Comparison of ENCODE assay signal across 7 mouse cellular contexts in the genomic region with DNA sequence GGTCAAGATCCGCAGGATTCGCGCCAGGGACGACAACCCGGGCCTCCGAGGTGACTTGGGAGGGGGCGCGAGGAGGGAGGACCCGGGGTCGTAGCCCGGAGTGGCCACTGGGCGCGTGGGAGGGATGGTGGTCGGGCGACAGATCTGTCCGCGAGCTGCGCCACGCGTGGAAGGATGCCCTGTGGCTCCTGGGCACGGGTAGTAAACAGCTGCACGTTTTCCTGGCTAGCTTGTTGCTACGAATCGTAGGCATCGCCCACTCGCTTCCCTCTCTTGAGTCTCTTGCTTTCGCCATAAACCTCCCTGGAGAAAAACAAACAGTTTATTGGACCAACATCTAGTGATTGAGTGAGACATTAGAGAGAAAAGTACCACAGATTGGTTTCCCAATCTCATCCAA. TPM values are rescaled to one million over a fixed set of nuclear protein-coding genes. Genes with fewer than 3 reads are reported as not detected.
DNase-seq lines count a peak whose midpoint lies in the region; ATAC-seq and TF ChIP-seq lines count a peak whose summit lies in the region.

No protein-coding gene starts in this region.

- no peaks in the 10 kb centered on the region for H3K27me3 ChIP-seq in forebrain, embryonic 16.5 days (replicated peaks; ENCODE audit: control insufficient read depth, insufficient read depth, low read length)
- no peaks in the 10 kb centered on the region for H3K27me3 ChIP-seq in liver, embryonic 16.5 days (ENCODE audit: control insufficient read depth, insufficient read depth, low read depth, low read length)
- H3K27me3 ChIP-seq in stomach, postnatal 0 days (ENCODE audit: control insufficient read depth, insufficient read depth, low read length), result no peaks in the 10 kb centered on the region

- WGBS in lung, adult 2 months, result under 1% methylated on average over 27 of the region's 27 CpGs
- under 1% methylated on average over 27 of the region's 27 CpGs for WGBS in bone marrow, adult 2 months
- 0% methylated on average over 27 of the region's 27 CpGs for WGBS in forebrain, embryonic 16.5 days
- under 1% methylated on average over 27 of the region's 27 CpGs for WGBS in liver, embryonic 16.5 days (ENCODE audit: insufficient replicate concordance)
- WGBS in stomach, postnatal 0 days, result under 1% methylated on average over 27 of the region's 27 CpGs

- peaks cover 4% of the 10 kb centered on the region; the same call in 1 of the 2 replicates for H3K4me1 ChIP-seq in lung, adult 2 months (ENCODE audit: control insufficient read depth, insufficient read depth, low read length)
- H3K4me1 ChIP-seq in bone marrow, adult 2 months (ENCODE audit: control insufficient read depth, insufficient read depth, low read length), result no peaks in the 10 kb centered on the region; the same call in 1 of the 2 replicates
- peaks cover 11% of the 10 kb centered on the region for H3K4me1 ChIP-seq in forebrain, embryonic 16.5 days (replicated peaks; ENCODE audit: control insufficient read depth, insufficient read depth, low read length)
- peaks cover 16% of the 10 kb centered on the region for H3K4me1 ChIP-seq in liver, embryonic 16.5 days (ENCODE audit: control insufficient read depth, low read depth, low read length)
- H3K4me1 ChIP-seq in stomach, postnatal 0 days (replicated peaks; ENCODE audit: control insufficient read depth, insufficient read depth), result no peaks in the 10 kb centered on the region; the same call in 1 of the 2 replicates

- TF ChIP-seq EP300 in stomach, postnatal 0 days (optimal IDR thresholded peaks at IDR 0.05), result no peak

- peak overlapping the region; percentile 76 for H3K4me3 ChIP-seq in lung, adult 2 months (replicated peaks; ENCODE audit: extremely low read depth, low read depth, low read length)
- peak overlapping the region; percentile 81 for H3K4me3 ChIP-seq in bone marrow, adult 2 months (replicated peaks; ENCODE audit: control insufficient read depth, low read depth, low read length)
- peak overlapping the region; percentile 96 for H3K4me3 ChIP-seq in forebrain, embryonic 16.5 days (replicated peaks; ENCODE audit: low read length)
- H3K4me3 ChIP-seq in liver, embryonic 16.5 days (ENCODE audit: low read depth, low read length), result peak overlapping the region; percentile 92
- H3K4me3 ChIP-seq in stomach, postnatal 0 days (ENCODE audit: low read depth, low read length), result peak overlapping the region; percentile 88

- no peaks in the 10 kb centered on the region for H3K36me3 ChIP-seq in forebrain, embryonic 16.5 days (ENCODE audit: control insufficient read depth, insufficient read depth)
- no peaks in the 10 kb centered on the region for H3K36me3 ChIP-seq in liver, embryonic 16.5 days (ENCODE audit: control insufficient read depth, insufficient read depth)
- no peaks in the 10 kb centered on the region for H3K36me3 ChIP-seq in stomach, postnatal 0 days (ENCODE audit: control insufficient read depth, insufficient read depth, low read length)

- no peak for TF ChIP-seq CTCF in lung, adult 2 months (IDR thresholded peaks at IDR 0.05; ENCODE audit: insufficient read depth, low read length)
- no peak for TF ChIP-seq CTCF in bone marrow, adult 2 months (IDR thresholded peaks at IDR 0.05; ENCODE audit: control insufficient read depth, insufficient read depth, low read length)
- no peak for TF ChIP-seq CTCF in stomach, postnatal 0 days (IDR thresholded peaks at IDR 0.05; ENCODE audit: low read depth)

- no peak for DNase-seq in lung, adult 2 months
- no peak for DNase-seq in lung, postnatal 4 days
- no peak for DNase-seq in stomach, postnatal 0 days (ENCODE audit: low spot score)
- no peak for DNase-seq in thymus, adult 18-20 months

- H3K9ac ChIP-seq in forebrain, embryonic 16.5 days (replicated peaks; ENCODE audit: low read depth, low read length), result peak overlapping the region; percentile 76
- peak overlapping the region; percentile 78 for H3K9ac ChIP-seq in liver, embryonic 16.5 days (ENCODE audit: low read depth, low read length)
- peak overlapping the region; percentile 83 for H3K9ac ChIP-seq in stomach, postnatal 0 days (ENCODE audit: low read length)

- no peak for TF ChIP-seq POLR2A in lung, adult 2 months (IDR thresholded peaks at IDR 0.05; ENCODE audit: borderline replicate concordance, extremely low read depth, low read depth, low read length)
- no peak for TF ChIP-seq POLR2A in bone marrow, adult 2 months (IDR thresholded peaks at IDR 0.05; ENCODE audit: borderline replicate concordance, control insufficient read depth, low read depth, low read length)

- H3K9me3 ChIP-seq in forebrain, embryonic 16.5 days (ENCODE audit: control insufficient read depth, low read length), result no peaks in the 10 kb centered on the region
- H3K9me3 ChIP-seq in liver, embryonic 16.5 days (replicated peaks; ENCODE audit: control insufficient read depth, low read length), result no peaks in the 10 kb centered on the region
- H3K9me3 ChIP-seq in stomach, postnatal 0 days (ENCODE audit: control insufficient read depth, low read length), result no peaks in the 10 kb centered on the region

- ATAC-seq in forebrain, embryonic 16.5 days, result peak; percentile 7
- no peak for ATAC-seq in liver, embryonic 16.5 days (ENCODE audit: low read depth)
- ATAC-seq in stomach, postnatal 0 days (ENCODE audit: low FRiP score, low TSS enrichment), result peak; percentile 19; the same call in 1 of the 2 replicates

- peak overlapping the region; percentile 82 for H3K4me2 ChIP-seq in forebrain, embryonic 16.5 days (ENCODE audit: low read length)
- H3K4me2 ChIP-seq in liver, embryonic 16.5 days (ENCODE audit: low read depth, low read length), result peak overlapping the region; percentile 100
- H3K4me2 ChIP-seq in stomach, postnatal 0 days (replicated peaks; ENCODE audit: low read depth), result peak overlapping the region; percentile 97

- peak overlapping the region; percentile 25; the same call in 1 of the 2 replicates for H3K27ac ChIP-seq in bone marrow, adult 2 months (ENCODE audit: control insufficient read depth, insufficient read depth, low read depth, low read length, poor library complexity)
- H3K27ac ChIP-seq in forebrain, embryonic 16.5 days (ENCODE audit: low read length), result no peak overlapping the region
- H3K27ac ChIP-seq in liver, embryonic 16.5 days (ENCODE audit: low read length), result peak overlapping the region; percentile 72
- peak overlapping the region; percentile 58; the same call in 1 of the 2 replicates for H3K27ac ChIP-seq in stomach, postnatal 0 days (replicated peaks)

RNA-seq across cellular contexts. Expression of a gene that starts 0.4 kb away (rescaled TPM):
- polyA plus RNA-seq in lung, adult 2 months (2012; rRNA removed), result 12.3 and 14.1 TPM in 2 replicates
- polyA plus RNA-seq in bone marrow, adult 2 months (2011; ENCODE audit: insufficient read depth, insufficient read length, low replicate concordance, missing spikeins), result 18.2 and 19.0 TPM in 2 replicates
- polyA plus RNA-seq in forebrain, embryonic 16.5 days (2015; fragmentation: Nextera tagmentation; extraction: Ambion mirVana), result 35.3 and 40.4 TPM in 2 replicates
- 69.9 and 73.3 TPM in 2 replicates for polyA plus RNA-seq in liver, embryonic 16.5 days (2015; fragmentation: Nextera tagmentation; extraction: Ambion mirVana)
- 26.0 and 27.7 TPM in 2 replicates for polyA plus RNA-seq in stomach, postnatal 0 days (2015; fragmentation: Nextera tagmentation; extraction: Ambion mirVana)

RNA-seq across cellular contexts. Expression of a gene that starts 53.8 kb away (rescaled TPM):
- polyA plus RNA-seq in lung, adult 2 months (2012; rRNA removed), result 69.3 and 73.6 TPM in 2 replicates
- 11.2 and 20.2 TPM in 2 replicates for polyA plus RNA-seq in bone marrow, adult 2 months (2011; ENCODE audit: insufficient read depth, insufficient read length, low replicate concordance, missing spikeins)
- 68.9 and 83.1 TPM in 2 replicates for polyA plus RNA-seq in forebrain, embryonic 16.5 days (2015; fragmentation: Nextera tagmentation; extraction: Ambion mirVana)
- 42.0 and 47.7 TPM in 2 replicates for polyA plus RNA-seq in liver, embryonic 16.5 days (2015; fragmentation: Nextera tagmentation; extraction: Ambion mirVana)
- 141 and 150 TPM in 2 replicates for polyA plus RNA-seq in stomach, postnatal 0 days (2015; fragmentation: Nextera tagmentation; extraction: Ambion mirVana)
